Mouse (Mus musculus) induced T-regulatory cell, adult 2 months (primary cell): ENCODE data around the gene Kcnh4.
A peak's percentile ranks its signal among the peaks of the same experiment; 100 is the strongest.
"Not testable (repeated sequence)": the region's sequence is repeated elsewhere in the genome, so short reads cannot be mapped to it uniquely, and the experiment has no call there.

Experiments used
- DNase-seq: peaks from one replicate; pipeline ENCODE4 v3.0.0-alpha.2; 2012; ENCODE audit warnings: low read depth

Gene Kcnh4

DNA sequence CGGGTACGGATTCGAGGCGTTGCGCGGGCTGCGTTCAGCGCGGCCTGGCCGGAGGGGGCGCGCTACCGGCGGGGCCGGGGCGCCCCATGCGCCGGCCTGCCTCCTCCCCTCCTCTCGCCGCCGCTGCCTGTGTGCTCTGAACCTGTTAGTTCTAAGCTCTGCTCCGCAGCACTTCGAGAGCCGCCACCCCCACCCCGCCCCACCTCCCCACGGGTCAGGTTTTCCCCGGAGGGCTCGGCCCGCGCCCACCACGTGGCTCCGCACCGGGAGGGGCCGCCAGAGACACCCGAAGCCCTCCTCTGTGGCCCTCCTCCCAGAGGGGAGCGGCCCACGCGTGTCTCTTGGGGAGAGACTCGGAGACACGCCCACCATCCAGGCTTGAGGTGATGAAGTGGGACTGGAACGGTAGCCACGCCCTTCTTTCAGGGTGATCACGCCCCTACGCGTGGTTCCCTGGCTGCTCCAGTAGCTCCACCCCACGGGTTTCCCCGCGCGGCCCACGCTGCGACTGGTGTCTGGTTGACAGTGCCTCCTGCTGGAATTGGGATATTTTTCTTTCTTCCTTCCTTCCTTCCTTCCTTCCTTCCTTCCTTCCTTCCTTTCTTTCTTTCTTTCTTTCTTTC lies at the start of gene Kcnh4:
Kcnh4 (minus strand) TSS at position 332 of the 623 bp plus-strand sequence.
- DNase-seq: peak; percentile 94

DNA sequence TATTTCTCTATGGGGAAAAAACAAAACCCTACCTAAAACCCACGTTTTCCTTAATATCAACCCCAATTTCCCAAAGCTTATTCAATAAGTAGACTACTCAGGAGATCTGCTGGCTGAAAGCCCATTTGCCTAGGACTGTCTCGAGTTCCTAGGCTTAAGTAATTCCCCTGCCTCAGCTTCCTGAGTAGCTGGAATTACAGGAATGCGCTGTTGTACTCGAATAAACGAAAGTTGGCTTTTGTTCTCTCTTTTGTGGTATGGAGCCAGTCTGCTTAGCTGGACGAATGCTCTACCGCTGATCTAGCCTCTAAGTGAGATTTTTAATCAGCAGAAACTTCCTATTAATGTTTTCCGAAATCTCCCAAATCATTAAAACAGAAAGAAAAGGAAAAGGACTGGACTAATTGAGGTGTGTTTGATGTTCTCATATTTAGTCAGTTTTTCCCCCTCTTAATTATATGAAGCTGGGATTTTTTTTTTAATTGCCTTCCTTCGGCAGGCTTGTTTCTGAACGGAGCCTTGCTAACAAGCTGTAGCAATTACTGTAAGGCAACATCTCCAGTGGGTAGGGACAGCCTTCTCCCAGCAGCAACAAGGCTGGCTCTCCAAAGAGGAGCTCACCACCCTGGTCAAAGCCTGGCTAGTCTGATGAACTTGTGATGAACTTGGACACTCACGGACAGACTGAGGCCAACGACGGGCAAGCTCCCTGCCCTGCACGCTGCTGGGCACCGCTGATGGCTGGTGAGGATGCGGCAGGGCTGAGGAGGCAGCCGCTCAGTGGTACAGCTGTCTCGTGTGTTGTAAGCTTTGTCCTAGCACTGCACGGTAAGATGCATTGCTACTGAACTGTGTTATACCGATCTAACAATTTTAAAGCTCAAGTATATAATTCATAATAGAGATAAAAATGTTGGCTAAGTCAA lies 46.9 kb upstream of the Kcnh4 start:
- DNase-seq: no peak

DNA sequence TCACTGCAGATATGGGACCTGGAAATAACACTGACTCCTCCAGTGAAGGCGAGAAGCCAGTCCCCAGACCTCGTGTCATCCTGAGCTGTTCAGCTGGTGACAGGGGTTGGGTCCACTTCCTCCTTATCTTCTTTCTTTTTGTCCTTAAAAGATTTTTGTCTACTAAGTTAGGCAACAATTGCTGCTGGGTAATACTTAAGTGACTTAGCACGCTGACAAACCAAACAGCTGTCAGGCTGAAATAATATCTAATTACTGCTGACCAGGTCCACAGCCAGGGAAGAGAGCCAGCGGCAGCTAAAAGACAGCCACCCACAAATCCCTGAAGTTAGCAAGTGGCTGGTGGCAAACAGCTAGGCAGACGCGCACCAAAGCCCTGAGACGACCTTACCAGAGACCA lies 45.8 kb upstream of the Kcnh4 start:
- no peak for DNase-seq

DNA sequence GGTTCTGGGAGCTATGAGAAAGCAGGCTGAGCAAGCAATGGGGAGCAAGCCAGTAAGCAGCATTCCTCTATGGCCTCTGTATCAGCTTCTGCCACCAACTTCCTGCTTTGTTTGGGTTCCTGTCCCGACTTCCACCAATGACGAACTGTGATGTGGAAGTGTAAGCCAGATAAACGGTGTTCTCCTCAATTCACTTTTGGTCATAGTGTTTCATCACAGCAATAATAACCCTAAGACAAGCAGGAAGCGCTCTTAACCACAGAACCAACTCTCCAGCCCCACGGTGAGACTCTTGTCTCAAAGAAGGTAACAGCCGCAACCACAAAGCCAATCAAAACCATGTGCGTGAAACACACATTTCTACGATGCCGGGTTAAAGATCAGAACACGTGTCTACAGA lies 44.7 kb upstream of the Kcnh4 start:
- peak; percentile 81 for DNase-seq

DNA sequence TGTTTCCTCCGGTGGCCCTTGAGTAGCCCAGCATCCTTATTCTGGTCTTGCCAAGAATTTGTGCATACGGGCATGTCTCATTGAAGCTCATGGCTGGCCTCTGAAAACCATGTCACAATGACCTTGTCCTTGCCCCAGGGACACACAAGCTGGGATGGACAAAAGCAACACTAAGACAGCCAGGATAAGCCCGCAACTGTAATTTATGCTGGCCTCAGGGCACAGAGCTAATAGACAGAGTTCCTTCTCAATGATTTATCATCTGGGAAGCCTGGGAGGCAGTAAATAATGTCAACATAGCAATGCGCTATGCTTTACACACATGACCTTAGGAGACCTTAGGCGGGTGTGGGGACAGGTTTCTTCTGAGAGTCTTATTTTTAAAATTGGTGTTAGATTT lies 39.7 kb upstream of the Kcnh4 start:
- no peak for DNase-seq

DNA sequence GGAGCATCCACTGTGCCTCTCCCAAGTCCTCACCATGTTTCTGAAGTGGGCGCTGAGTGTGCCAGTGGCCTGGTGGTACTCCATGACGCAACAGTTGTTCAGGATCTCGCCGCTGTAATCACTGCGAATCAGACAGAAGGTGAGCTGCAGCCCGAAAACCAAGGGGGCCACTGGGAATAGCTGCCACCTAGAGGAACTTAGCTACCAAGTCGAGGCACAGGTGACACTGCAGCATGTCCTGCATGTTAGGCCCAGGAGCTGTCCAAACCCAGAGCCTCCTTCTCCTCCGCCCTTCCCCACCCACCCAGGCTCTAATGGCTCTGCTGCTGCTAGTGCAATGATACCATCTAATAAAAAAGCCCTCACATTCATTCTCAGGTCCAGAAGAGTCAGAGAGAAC lies 36.8 kb upstream of the Kcnh4 start:
- DNase-seq: no peak

DNA sequence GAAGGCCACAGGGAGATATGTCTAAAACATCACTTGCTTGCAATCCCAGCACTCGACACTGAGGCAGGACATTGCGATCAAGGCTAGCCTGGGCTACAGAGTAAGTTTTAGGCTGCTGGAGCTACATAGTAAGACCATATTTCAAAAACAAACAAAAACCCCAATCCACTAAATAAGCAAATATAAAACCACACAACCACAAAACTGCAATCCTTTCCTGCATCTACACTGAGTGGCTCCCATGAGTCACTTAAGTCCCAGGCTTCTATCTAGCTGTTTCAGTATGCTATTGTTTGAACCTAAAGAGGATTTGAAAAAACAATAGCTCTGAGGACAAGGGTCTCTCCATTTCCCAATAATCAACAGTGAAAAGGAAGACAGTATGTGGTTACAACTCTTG lies 35.6 kb upstream of the Kcnh4 start:
- no peak for DNase-seq

DNA sequence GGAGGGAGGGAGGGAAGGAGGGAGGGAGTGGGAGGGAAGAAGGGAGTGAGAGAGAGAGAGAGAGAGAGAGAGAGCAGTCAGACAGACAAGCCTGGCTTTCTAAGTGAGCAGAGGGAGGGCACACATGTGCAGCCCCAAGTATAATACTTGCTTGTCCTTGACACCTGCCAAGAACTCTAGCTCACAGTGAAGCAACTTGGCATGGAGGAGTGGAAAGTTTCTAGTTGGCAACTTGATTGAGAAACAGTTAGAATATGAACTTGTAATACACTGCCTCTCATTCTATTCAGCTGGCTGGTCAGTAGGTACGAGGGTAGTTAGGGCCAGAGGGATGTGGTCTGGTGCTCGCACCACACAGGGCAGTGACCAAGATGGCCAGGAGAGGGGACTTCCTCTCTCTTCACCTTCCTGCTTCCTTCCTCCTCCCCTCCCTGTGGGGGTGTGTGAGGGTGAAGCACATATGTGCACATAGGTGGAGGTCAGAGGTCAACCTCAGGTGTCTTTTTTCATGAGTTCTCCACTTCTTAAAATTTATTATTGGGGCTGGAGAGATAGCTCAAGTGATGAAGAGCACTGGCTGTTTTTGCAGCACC lies 31.8 kb upstream of the Kcnh4 start:
- DNase-seq: no peak

DNA sequence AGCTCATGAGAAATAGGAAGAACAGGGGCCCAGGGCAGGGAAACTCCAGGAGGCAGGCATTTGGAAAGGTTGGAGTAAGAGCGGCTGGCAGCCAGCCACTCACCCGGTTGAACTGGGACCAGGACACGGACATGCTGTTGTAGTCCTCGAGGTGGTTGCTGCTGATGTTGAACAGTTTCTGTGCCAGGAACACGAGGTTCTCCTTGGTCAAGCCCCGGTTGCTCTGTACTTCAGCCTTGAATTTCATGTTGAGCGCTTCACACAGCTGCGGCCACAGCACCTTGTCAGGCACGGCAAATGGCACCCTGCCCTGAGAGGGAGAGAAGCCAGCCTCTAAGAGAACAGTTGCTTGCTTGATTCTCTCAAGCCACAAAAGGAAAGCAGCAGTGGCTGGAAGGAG lies 30.9 kb upstream of the Kcnh4 start:
- DNase-seq: not testable (repeated sequence)

DNA sequence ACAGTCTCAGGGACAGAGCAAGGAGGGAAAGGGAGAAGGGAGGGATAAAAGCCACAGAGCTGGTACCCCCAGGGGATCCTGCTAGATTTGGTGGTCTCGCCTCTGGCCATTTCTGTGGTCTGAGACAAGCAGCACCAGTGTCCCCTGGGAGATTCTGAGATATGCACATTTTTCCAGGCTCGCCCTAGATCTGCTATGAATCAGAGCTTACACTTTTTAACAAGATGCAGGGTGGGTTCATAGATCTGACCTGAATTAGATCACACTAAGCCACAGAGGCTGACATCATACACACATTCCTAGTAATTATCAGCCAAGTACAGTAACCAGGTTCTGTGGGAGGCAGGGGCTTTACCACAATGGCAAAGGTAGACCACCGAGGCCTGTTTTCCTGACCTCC lies 30.0 kb upstream of the Kcnh4 start:
- DNase-seq: no peak

DNA sequence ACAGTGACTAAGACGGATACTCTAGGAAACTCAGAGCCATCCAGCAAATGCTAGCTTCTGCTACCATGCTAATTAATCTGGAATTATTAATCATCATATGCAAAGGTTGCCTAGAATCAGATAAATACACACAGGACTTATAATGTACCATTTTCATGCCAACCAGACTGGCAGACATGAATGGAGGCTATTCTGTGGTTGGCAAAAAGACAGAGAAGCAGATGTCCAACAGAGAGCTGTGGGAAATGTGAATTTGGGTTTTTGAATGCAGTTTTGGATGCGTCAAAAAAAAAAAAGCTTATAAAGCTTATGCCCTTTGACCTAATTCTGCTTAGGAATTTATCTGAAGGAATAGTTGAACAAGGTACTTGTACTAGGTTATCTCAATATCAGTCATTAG lies 26.0 kb upstream of the Kcnh4 start:
- DNase-seq: no peak

DNA sequence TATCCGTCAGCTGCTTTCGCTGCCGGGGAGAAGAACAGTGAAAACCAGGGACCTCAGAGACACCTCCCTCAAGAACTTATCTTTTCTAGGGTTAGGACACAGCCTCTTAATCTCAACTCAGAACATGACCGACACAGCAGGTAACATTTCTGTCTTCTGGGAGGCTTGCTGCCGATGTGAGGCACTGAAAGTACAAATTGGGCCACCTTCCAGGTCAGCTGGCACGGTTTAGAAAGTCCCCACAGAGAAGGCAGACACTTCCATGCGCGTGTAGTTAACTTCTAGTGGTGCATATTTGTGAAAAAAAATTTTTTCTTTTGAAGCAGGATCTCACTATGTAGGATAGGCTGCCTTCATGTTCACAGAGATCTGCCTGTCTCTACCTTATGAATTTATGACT lies 24.5 kb upstream of the Kcnh4 start:
- DNase-seq: no peak

DNA sequence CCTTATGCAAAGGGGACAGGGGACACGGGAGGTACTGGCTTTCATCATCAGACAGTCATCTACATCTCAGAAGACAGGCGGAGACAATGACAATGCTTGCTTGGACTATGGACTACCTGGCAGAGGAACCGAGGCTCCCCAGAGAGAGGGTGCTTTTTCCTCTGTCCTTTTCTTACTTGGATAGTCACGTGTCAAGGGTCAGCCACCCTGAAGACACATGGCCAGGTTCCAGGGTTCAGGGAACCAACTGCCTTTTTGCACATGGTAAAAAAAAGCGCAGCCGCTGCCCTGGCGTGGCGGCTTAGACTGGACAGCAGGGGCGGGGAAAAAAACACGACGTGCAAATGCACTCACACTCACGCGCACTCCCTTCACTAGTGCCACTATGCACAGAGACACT lies 22.8 kb upstream of the Kcnh4 start:
- DNase-seq: no peak

DNA sequence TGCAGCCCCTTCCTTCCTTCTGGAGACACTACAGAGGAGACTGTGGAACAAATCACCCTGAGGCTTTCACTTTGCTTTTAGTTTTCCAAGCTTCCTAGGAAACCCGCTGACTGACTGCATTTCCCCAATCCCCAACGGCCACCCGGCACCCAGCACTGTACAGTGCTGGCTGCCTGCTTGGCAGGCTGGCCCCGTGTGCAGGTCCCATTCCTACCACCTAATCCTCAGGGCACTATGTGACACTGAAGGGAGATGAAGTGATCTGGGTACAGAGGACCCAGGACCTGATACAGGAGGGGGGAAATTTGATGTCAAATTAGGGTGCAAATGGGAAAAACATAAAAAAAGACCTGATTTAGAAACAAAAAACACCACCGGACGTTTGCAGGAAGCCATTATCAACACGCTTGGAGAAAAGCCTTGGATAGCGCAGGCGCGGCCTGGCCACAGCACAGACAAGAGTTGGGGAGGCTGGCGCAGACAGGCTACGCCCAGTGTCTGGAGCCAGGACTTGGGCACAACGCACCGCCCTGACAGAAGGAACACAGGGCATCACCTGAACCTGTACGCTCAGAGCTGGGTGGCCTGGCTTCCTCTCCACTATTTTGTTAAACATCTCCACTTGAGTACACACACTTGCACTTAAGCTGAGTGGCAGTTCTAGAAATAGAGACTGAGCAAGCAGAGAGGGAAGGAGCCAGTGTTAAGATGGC lies 22.2 kb upstream of the Kcnh4 start:
- no peak for DNase-seq

DNA sequence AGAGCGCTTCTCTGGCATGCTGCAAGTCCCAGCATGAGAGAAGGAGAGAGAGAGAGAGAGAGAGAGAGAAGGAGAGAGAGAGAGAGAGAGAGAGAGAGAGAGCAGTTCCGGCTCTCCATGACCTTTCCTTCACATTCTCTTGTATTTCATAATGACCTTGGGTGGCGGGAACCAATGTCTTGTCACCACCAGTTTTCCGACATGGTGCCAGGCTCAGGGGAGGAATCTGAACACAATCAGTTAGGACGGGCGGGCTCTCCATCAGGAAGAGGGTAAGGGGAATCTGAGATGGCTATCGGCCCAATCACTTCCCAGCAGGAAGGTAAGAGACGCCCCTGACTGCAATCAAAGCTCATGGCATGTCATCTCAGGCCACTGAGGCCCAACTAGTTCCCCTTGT lies 20.5 kb upstream of the Kcnh4 start:
- no peak for DNase-seq

DNA sequence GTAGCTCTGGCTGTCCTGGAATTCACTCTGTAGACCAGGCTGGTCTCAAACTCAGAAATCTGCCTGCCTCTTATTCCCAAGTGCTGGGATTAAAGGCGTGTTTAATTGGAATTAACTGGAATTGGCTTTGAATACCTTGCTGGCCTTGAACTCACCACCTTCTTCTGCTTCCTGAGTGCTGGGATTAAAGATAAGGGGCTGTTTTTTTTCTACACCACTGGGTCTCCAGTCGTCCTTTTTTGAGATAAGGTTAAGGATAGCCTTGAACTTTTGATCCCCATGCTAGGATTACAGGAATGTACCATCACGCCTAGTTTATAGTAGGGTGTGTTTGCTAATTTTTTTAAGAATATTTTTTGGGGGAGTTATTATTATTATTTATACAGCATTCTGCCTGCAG lies 18.3 kb upstream of the Kcnh4 start:
- DNase-seq: no peak

DNA sequence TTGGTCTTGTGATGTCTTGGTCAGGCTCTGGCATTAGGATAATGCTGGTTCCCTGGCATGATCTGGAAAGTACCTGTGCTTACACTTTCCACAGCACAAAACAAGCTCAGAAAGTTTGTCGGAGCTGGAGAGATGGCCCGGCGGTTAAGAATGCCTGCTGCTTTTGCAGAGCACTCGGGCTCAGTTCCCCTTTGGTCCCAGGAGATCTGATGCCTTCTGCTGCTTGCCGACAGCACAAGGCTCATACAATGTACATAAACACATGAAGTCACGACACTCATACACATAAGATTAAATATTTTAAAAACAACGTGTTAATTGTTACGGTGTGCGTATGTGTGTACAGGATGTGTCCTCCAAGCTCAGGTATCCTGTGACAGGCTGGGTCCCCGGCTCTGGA lies 16.2 kb upstream of the Kcnh4 start:
- DNase-seq: no peak

DNA sequence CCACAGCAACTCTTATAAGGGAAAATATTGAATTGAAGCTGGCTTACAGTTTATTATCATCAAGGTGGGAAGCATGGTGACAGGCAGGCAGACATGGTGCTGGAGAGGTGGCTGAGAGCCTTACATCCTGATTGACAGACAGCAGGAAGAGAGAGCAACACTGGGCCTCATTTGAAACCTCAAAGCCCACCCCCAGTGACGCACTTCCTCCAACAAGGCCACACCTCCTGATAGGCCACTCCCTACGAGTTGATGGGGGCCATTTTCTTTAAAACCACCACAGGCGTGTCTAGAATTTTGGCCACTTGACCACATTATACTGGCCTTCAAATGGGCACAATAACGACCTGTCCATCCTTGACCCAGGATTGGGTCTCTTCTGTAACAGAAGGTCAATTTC lies 14.5 kb upstream of the Kcnh4 start:
- no peak for DNase-seq

DNA sequence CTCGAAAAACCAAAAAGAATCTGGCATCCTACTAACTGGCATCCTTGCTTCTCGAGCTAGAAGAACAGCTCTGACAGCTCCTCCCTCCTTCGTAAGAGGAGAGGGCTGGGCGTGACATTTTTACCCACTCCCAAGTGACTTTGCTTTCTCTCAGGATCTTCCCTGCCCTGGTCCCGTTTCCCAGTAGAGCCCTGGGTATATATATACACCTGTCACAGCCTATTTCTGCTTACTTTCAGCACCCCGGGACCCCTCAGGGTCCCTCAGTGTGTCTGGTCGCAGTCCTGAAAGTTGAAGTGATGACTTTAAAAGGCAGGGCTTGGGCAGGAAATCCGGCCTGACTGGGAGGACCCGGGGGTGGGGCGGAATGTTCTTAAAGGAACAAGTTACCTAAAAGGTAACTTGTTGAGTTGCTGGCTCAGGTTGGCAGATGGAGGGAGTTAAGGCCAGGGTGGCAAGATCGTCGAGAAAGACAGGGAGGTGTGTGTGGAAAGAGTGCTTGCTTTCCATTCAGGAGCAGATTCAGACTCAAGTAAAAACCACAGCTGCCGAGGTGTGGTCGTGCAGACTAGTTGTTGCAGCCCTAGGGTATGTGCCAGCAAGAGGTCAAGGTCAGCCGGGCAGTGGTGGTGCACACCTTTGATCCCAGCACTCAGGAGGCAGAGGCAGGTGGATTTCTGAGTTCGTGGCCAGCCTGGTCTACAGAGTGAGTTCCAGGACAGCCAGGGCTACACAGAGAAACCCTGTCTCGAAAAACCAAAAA lies 11.1 kb upstream of the Kcnh4 start, which contains the start of gene Ghdc:
Ghdc (minus strand) TSS at position 312 of the 763 bp plus-strand sequence.
- DNase-seq: peak; percentile 92

DNA sequence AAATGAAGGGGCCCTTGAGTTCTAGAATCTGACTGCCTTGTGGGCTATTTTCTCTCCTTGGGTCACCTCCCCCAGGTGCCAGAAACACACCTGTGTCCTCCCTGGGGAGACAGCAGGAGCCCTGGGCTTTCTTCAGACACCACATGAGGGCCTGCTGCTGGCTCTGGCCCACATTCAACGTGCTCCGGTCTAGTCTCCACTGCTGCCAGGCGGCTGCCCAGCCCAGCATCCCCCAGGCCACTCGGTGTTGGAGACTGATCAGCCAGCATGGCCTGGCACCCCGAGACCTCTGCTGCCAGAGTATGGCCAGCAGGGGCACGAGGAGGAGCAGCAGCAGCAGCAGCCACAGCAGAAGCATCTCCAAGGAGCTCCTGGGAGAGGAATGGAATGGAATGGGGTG lies 10.2 kb upstream of the Kcnh4 start:
- no peak for DNase-seq

DNA sequence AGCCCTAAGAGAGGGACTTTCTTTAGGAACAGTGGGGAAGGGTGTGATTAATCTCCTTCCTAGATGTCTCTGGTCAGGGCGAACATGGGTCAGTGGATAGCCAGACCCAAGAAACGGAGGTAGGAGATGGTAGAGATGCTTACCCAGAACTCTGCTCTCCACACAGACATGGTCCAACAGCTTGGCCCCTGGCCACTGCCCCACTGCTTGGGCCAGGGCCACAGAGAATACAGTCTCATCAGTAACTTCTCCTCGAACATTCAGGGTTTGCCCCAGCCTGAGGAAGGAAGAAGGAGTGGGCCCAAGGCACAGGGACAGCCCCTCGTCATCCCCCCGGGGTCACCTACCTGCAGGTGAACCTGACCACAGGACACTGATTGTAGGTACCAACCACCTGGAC lies 8.1 kb upstream of the Kcnh4 start:
- no peak for DNase-seq

DNA sequence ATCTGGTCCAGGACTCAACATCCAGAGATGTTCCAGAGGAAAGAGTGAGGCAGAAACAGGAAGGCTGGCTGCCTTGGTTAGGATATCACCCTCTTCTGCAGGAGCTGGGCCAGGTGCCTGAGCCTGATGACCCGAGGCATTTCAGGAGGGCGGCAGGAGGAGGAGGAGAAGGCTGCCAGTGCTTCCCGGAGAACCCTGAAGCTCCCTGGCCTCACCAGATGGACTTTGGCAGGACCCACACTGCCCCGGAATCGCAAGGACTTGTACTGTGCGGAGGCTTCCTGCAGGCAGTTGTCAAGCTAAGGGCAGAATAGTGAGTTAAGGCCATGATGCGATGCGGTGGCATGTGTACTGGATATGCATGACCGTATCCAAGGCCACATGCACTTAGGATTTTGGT lies 7.0 kb upstream of the Kcnh4 start:
- DNase-seq: no peak
